Mouse (Mus musculus): ENCODE data around the gene Sp9.

The Sp9 gene

GRCm38 (mm10) chr2:73306006-73306405, 34.3 kb downstream of the Sp9 start:
- no peak for DNase-seq (ENCODE audit: extremely low read depth, insufficient read length, low spot score)

- peak; percentile 96 for DNase-seq (ENCODE audit: extremely low read depth, insufficient read length, low spot score)
Observed at GRCm38 (mm10) chr2:73312152-73313116, 40.7 kb downstream of the Sp9 start, which contains the start of the genes Scrn3 and Cir1. Gene Scrn3, plus strand, starts transcription at chr2:73312601. Gene Cir1, minus strand, starts transcription at chr2:73312701.

DNA sequence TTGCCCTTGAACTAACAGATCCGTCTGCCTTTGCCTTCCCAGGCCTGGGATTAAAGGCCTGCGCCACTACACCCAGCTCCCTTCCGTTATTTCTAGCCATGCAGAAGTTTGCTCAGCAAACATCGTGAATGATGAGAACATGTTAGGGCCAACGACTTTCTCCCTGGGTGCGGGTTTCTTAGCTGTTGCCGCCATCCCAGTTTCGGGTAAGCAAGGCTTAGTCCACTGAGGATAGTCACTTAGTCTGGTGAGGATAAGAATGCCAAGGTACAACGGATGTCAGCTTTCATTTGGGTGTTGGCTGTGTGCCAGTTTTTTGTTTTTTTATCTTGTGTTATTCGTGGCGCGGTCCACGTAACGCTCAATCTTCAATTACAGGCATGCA, 41.4 kb downstream of the Sp9 start:
- DNase-seq (ENCODE audit: extremely low read depth, insufficient read length, low spot score), result peak; percentile 52

- DNase-seq (ENCODE audit: extremely low read depth, insufficient read length, low spot score), result no peak
Observed at GRCm38 (mm10) chr2:73314311-73314710, 42.6 kb downstream of the Sp9 start.

- DNase-seq (ENCODE audit: extremely low read depth, insufficient read length, low spot score), result no peak
Observed at GRCm38 (mm10) chr2:73317426-73317825, 45.7 kb downstream of the Sp9 start.

DNA sequence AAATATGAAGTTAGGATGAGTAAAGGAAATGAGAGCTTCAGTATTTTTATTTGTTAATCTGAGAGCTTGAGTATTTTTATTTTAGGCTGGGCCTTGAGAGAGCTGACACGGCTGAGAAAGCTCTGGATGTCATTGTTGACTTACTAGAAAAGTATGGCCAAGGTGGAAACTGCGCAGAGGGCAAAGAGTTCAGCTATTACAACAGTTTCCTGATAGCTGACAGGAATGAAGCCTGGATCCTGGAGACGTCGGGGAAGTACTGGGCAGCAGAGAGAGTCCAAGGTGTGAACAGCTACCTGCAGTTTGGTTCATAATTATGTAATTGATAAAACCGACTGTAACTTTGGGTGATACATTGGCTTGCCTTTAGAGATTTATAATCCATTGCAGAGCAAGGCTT, 47.5 kb downstream of the Sp9 start:
- no peak for DNase-seq (ENCODE audit: extremely low read depth, insufficient read length, low spot score)

GRCm38 (mm10) chr2:73322991-73323390, 51.3 kb downstream of the Sp9 start:
- no peak for DNase-seq (ENCODE audit: extremely low read depth, insufficient read length, low spot score)

DNA sequence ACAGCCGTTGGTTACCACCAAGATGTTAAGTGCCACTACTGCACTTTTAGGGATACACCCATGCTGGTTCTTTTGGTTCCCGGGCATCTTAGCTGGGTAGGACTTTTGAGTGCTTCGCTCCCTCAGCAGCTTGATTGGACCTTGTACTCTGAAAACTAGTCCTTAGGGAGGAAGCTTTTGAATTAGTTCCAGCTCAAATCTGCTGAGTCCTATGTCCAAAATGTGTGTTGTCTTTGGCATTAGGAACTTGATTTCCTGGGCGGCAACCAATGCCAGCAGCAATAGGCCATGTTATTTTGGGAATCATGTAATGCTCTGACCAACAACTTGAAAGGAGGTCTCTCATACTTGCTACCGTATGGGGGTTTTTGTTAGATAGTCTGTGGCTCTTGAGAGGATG, 54.1 kb downstream of the Sp9 start:
- no peak for DNase-seq (ENCODE audit: extremely low read depth, insufficient read length, low spot score)

Data from 3134 (cell line).